Mouse (Mus musculus) kidney, embryonic 15.5 days (tissue): ENCODE measurements around the gene Inca1. TPM values are rescaled to one million over a fixed set of nuclear protein-coding genes. Genes with fewer than 3 reads are reported as not detected.

ENCODE experiments used
- ATAC-seq: fragments of 200-750 bp; cut with Nextera tagmentation; replicated peaks from 2 replicates; pipeline ENCODE4 v1.8.0; 2017; ENCODE audit warnings: moderate TSS enrichment; ENCODE audit not compliant: low FRiP score
- H3K27ac ChIP-seq: fragments of 300-500 bp; sonication (generic); 2 replicates; pipeline ENCODE4 v1.5.1; 2015; ENCODE audit warnings: mild to moderate bottlenecking, inconsistent platforms
- H3K27me3 ChIP-seq: fragments of 300-500 bp; sonication (generic); 2 replicates; pipeline ENCODE4 v1.6.1; 2015; ENCODE audit warnings: inconsistent platforms
- H3K36me3 ChIP-seq: fragments of 300-500 bp; sonication (generic); 2 replicates; pipeline ENCODE4 v1.6.1; 2015; ENCODE audit warnings: inconsistent platforms
- H3K4me1 ChIP-seq: fragments of 300-500 bp; sonication (generic); 2 replicates; pipeline ENCODE4 v1.6.1; 2015; ENCODE audit warnings: inconsistent platforms
- H3K4me2 ChIP-seq: fragments of 300-500 bp; sonication (generic); 2 replicates; pipeline ENCODE4 v1.6.1; 2015; ENCODE audit warnings: moderate library complexity, mild to moderate bottlenecking, inconsistent platforms
- H3K4me3 ChIP-seq: fragments of 300-500 bp; sonication (generic); replicated peaks from 2 replicates; pipeline ENCODE4 v1.5.1; 2015; ENCODE audit warnings: mild to moderate bottlenecking, inconsistent platforms
- H3K9ac ChIP-seq: fragments of 300-500 bp; sonication (generic); 2 replicates; pipeline ENCODE4 v1.6.1; 2015; ENCODE audit warnings: mild to moderate bottlenecking, inconsistent platforms
- H3K9me3 ChIP-seq: fragments of 300-500 bp; sonication (generic); replicated peaks from 2 replicates; pipeline ENCODE4 v1.6.1; 2016; ENCODE audit warnings: inconsistent platforms
- whole genome bisulfite sequencing: fragments of 180-500 bp; shearing (Covaris S2); methylation state at CpG from one replicate; pipeline ENCODE4 v1.1.7; 2015; ENCODE audit warnings: mixed read lengths; 5-methylcytosine and 5-hydroxymethylcytosine counted together
- polyA plus RNA-seq: library from polyadenylated mRNA; unstranded; fragments of >200 nt; fragmentation: Nextera tagmentation; extraction: Ambion mirVana; gene quantifications from 2 replicates; pipeline ENCODE4 v1.2.1, GENCODE M21; 2015

Gene Inca1
- polyA plus RNA-seq, 1 experiment from 2014 or later, result 2.3 TPM

GRCm38 (mm10) chr11:70666687-70667086, 33.3 kb downstream of the Inca1 start:
- H3K36me3 ChIP-seq, result peaks cover 60% of the 10 kb centered on the region
- no peak overlapping the region for H3K9ac ChIP-seq
- H3K4me2 ChIP-seq, result no peak overlapping the region
- 96% methylated on average over 8 of the region's 8 CpGs for WGBS
- H3K4me3 ChIP-seq, result no peak overlapping the region
- no peak for ATAC-seq
- no peaks in the 10 kb centered on the region for H3K9me3 ChIP-seq
- 0 out of 2 replicates have a peak overlapping the region, but pooled peaks have one; percentile 3 for H3K27ac ChIP-seq
- peaks cover 35% of the 10 kb centered on the region for H3K4me1 ChIP-seq
- no peaks in the 10 kb centered on the region for H3K27me3 ChIP-seq

- Histone ChIP-seq H3K4me1 (peaks cover 21% of the 10 kb centered on the region), H3K36me3 (peaks cover 71% of the 10 kb centered on the region), H3K27ac (no peak overlapping the region), H3K9me3 (no peaks in the 10 kb centered on the region), H3K27me3 (no peaks in the 10 kb centered on the region), H3K9ac (no peak overlapping the region), H3K4me2 (no peak overlapping the region), H3K4me3 (no peak overlapping the region)
- no peak for ATAC-seq
- WGBS, result 86% methylated on average over 9 of the region's 9 CpGs
Measured at GRCm38 (mm10) chr11:70664741-70665140, 35.2 kb downstream of the Inca1 start.

- Histone ChIP-seq H3K4me2 (no peak overlapping the region), H3K4me1 (peaks cover 18% of the 10 kb centered on the region), H3K36me3 (peaks cover 75% of the 10 kb centered on the region), H3K27me3 (no peaks in the 10 kb centered on the region), H3K27ac (no peak overlapping the region), H3K9ac (no peak overlapping the region), H3K9me3 (no peaks in the 10 kb centered on the region), H3K4me3 (no peak overlapping the region)
- no peak for ATAC-seq
- WGBS, result 85% methylated on average over 6 of the region's 6 CpGs
Measured at GRCm38 (mm10) chr11:70663957-70664356, 36.0 kb downstream of the Inca1 start.

- WGBS, result 95% methylated on average over 8 of the region's 8 CpGs
- Histone ChIP-seq H3K27me3 (no peaks in the 10 kb centered on the region), H3K4me2 (no peak overlapping the region), H3K27ac (no peak overlapping the region), H3K4me1 (peaks cover 24% of the 10 kb centered on the region), H3K9ac (no peak overlapping the region), H3K9me3 (no peaks in the 10 kb centered on the region), H3K36me3 (peaks cover 75% of the 10 kb centered on the region), H3K4me3 (no peak overlapping the region)
- no peak for ATAC-seq
Measured at GRCm38 (mm10) chr11:70663101-70663500, 36.9 kb downstream of the Inca1 start.

- Histone ChIP-seq H3K36me3 (peaks cover 59% of the 10 kb centered on the region), H3K9me3 (no peaks in the 10 kb centered on the region), H3K27ac (no peak overlapping the region), H3K4me3 (no peak overlapping the region), H3K4me2 (no peak overlapping the region), H3K27me3 (no peaks in the 10 kb centered on the region), H3K4me1 (peaks cover 34% of the 10 kb centered on the region), H3K9ac (no peak overlapping the region)
- no peak for ATAC-seq
- WGBS, result 85% methylated on average over 8 of the region's 8 CpGs
Measured at GRCm38 (mm10) chr11:70660571-70660970, 39.4 kb downstream of the Inca1 start.

- H3K36me3 ChIP-seq, result peaks cover 43% of the 10 kb centered on the region
- H3K27me3 ChIP-seq, result no peaks in the 10 kb centered on the region
- H3K4me1 ChIP-seq, result peaks cover 38% of the 10 kb centered on the region
- ATAC-seq, result no peak
- H3K4me2 ChIP-seq, result no peak overlapping the region
- no peak overlapping the region for H3K9ac ChIP-seq
- H3K4me3 ChIP-seq, result no peak overlapping the region
- no peak overlapping the region for H3K27ac ChIP-seq
- 71% methylated on average over 8 of the region's 8 CpGs for WGBS
- no peaks in the 10 kb centered on the region for H3K9me3 ChIP-seq
Measured at GRCm38 (mm10) chr11:70658942-70659341, 41.0 kb downstream of the Inca1 start.

GRCm38 (mm10) chr11:70658521-70658920, 41.4 kb downstream of the Inca1 start:
- WGBS, result 79% methylated on average over 5 of the region's 5 CpGs
- H3K36me3 ChIP-seq, result peaks cover 38% of the 10 kb centered on the region
- no peak overlapping the region for H3K4me3 ChIP-seq
- H3K4me2 ChIP-seq, result no peak overlapping the region
- peaks cover 38% of the 10 kb centered on the region for H3K4me1 ChIP-seq
- no peaks in the 10 kb centered on the region for H3K27me3 ChIP-seq
- ATAC-seq, result no peak
- H3K9ac ChIP-seq, result no peak overlapping the region
- H3K9me3 ChIP-seq, result no peaks in the 10 kb centered on the region
- H3K27ac ChIP-seq, result no peak overlapping the region

GRCm38 (mm10) chr11:70657991-70658390, 42.0 kb downstream of the Inca1 start:
- Histone ChIP-seq H3K36me3 (peaks cover 35% of the 10 kb centered on the region), H3K27ac (no peak overlapping the region), H3K9ac (no peak overlapping the region), H3K4me2 (peak overlapping the region; percentile 95), H3K9me3 (no peaks in the 10 kb centered on the region), H3K4me1 (peaks cover 39% of the 10 kb centered on the region), H3K27me3 (no peaks in the 10 kb centered on the region), H3K4me3 (no peak overlapping the region)
- ATAC-seq, result no peak
- WGBS, result 40% methylated on average over 9 of the region's 9 CpGs

- no peak overlapping the region for H3K4me3 ChIP-seq
- H3K27me3 ChIP-seq, result no peaks in the 10 kb centered on the region
- peaks cover 35% of the 10 kb centered on the region for H3K36me3 ChIP-seq
- H3K4me2 ChIP-seq, result peak overlapping the region; percentile 95
- no peaks in the 10 kb centered on the region for H3K9me3 ChIP-seq
- H3K27ac ChIP-seq, result peak overlapping the region; percentile 99; the same call in 1 of the 2 replicates
- peaks cover 43% of the 10 kb centered on the region for H3K4me1 ChIP-seq
- H3K9ac ChIP-seq, result 0 out of 2 replicates have a peak overlapping the region, but pooled peaks have one; percentile 19
- 30% methylated on average over 6 of the region's 6 CpGs for WGBS
- ATAC-seq, result no peak
Measured at GRCm38 (mm10) chr11:70657573-70657972, 42.4 kb downstream of the Inca1 start.

GRCm38 (mm10) chr11:70656964-70657363, 43.0 kb downstream of the Inca1 start, which contains the start of gene Eno3:
Gene Eno3, plus strand, starts transcription at chr11:70657202.
- peaks cover 49% of the 10 kb centered on the region for H3K4me1 ChIP-seq
- H3K9ac ChIP-seq, result peak within 1 kb of the TSS; percentile 99
- peaks cover 35% of the 10 kb centered on the region for H3K36me3 ChIP-seq
- H3K27ac ChIP-seq, result peak within 1 kb of the TSS; percentile 99
- H3K27me3 ChIP-seq, result no peaks in the 10 kb centered on the region
- no peaks in the 10 kb centered on the region for H3K9me3 ChIP-seq
- no peak for ATAC-seq
- 14% methylated on average over 3 of the region's 3 CpGs for WGBS
- peak within 1 kb of the TSS; percentile 100 for H3K4me3 ChIP-seq
- peak within 1 kb of the TSS; percentile 95 for H3K4me2 ChIP-seq

- Histone ChIP-seq H3K27ac (peak overlapping the region; percentile 99), H3K9ac (peak overlapping the region; percentile 99)
- no peak for ATAC-seq
Measured at GRCm38 (mm10) chr11:70656456-70656927, 43.5 kb downstream of the Inca1 start.

GRCm38 (mm10) chr11:70655571-70656455, 44.1 kb downstream of the Inca1 start:
- peak overlapping the region; percentile 100 for H3K4me3 ChIP-seq
- H3K4me1 ChIP-seq, result peaks cover 59% of the 10 kb centered on the region
- peak overlapping the region; percentile 99 for H3K9ac ChIP-seq
- H3K27ac ChIP-seq, result peak overlapping the region; percentile 99
- ATAC-seq, result peak; percentile 30
- H3K27me3 ChIP-seq, result no peaks in the 10 kb centered on the region
- peaks cover 37% of the 10 kb centered on the region for H3K36me3 ChIP-seq
- WGBS, result under 1% methylated on average over 61 of the region's 61 CpGs
- no peaks in the 10 kb centered on the region for H3K9me3 ChIP-seq
- H3K4me2 ChIP-seq, result peak overlapping the region; percentile 95

More at GRCm38 (mm10) chr11:70656456-70656927, 43.5 kb downstream of the Inca1 start:
- H3K27me3 ChIP-seq, result no peaks in the 10 kb centered on the region
- H3K4me1 ChIP-seq, result peaks cover 53% of the 10 kb centered on the region
- H3K4me3 ChIP-seq, result peak overlapping the region; percentile 100
- peak overlapping the region; percentile 95 for H3K4me2 ChIP-seq
- 11% methylated on average over 16 of the region's 16 CpGs for WGBS
- H3K36me3 ChIP-seq, result peaks cover 36% of the 10 kb centered on the region
- no peaks in the 10 kb centered on the region for H3K9me3 ChIP-seq
